8 mouse cellular contexts compared by ENCODE assay signal in the genomic region with DNA sequence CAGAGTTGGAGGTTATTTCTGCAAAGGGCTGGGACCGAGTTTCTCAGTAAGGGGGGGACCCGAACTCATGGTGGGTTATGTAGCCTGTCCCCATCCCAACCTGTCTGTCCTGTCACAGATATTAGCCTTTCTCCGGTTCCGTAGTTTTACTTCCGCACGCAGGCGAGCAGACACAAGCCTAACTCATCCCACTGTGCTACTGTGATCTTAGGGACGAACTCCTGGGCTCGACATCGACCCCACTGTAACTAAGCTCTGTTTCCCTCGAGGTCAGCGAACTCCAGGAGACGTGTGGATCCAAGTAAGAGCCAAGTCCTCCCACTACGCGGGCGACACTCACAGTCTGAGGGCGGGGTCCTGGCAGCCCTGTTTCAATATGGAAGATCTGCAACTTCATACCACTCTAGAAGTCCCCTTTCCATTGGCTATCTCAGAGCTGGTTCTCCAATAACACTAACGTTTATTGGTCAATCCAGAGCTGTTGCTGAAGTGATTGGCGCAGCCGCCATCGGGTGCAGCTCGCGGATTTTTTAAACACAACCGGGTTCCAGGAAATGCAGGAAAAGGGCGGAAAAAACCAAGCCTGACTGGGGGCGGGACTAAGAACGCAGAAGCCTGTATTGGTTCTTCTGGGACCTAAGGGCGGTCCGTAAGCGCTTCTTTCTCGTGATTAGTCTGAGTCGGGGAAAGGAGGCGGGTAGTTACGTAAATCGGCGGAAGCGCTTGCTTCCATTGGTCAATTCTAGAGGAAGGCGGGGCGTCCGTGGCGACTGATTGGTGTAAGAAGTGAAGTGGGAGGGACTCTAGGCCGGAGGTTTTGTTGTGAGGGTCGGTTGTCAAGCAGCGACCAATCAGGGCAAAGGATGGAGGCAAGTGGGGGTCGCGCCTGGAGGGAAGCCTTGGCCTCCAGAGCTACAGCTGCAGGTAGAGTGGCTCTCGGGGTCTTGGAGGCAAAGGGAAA. TPM values are rescaled to one million over a fixed set of nuclear protein-coding genes. Genes with fewer than 3 reads are reported as not detected.
DNase-seq lines count a peak whose midpoint lies in the region; ATAC-seq and TF ChIP-seq lines count a peak whose summit lies in the region.

A gene (plus strand): TSS at position 806 of the 961 bp plus-strand sequence.

- no peaks in the 10 kb centered on the region for H3K9me3 ChIP-seq in ES-E14 (ENCODE audit: control insufficient read depth, insufficient read depth, low read depth, low read length)
- H3K9me3 ChIP-seq in forebrain, embryonic 15.5 days = no peaks in the 10 kb centered on the region

- peak within 1 kb of the TSS; percentile 95 for H3K4me2 ChIP-seq in forebrain, embryonic 15.5 days (replicated peaks)

- no peak for TF ChIP-seq CTCF in lung, adult 2 months (IDR thresholded peaks at IDR 0.05; ENCODE audit: insufficient read depth, low read length)

- intact Hi-C loops in heart, postnatal 25 days (cut with DNase I) = no loop called here

- ATAC-seq in forebrain, embryonic 15.5 days (replicated peaks) = peak; percentile 98
- ATAC-seq in neutrophil, adult 5-6 weeks (ENCODE audit: extremely low read depth, insufficient number of reproducible peaks, low FRiP score, poor library complexity, severe bottlenecking) = peak; percentile 86

- in situ Hi-C loops in ES-E14 (cut with MboI; ENCODE audit: low sequenced_read_pairs in 2 of 2, unreplicated experiment in 2 of 2) = no loop called here

- peak within 1 kb of the TSS; percentile 89 for H3K9ac ChIP-seq in ES-E14 (ENCODE audit: insufficient read depth, low read depth, low read length, poor library complexity, severe bottlenecking)
- H3K9ac ChIP-seq in forebrain, embryonic 15.5 days (replicated peaks) = peak within 1 kb of the TSS; percentile 88

- under 1% methylated on average over 47 of the region's 47 CpGs for WGBS in forebrain, embryonic 15.5 days
- WGBS in lung, adult 2 months = under 1% methylated on average over 47 of the region's 47 CpGs

- H3K4me3 ChIP-seq in ES-E14 (ENCODE audit: insufficient read depth in 1 of 2, low read depth in 1 of 2, low read length in 2 of 2, poor library complexity in 1 of 2, severe bottlenecking in 1 of 2) = peak within 1 kb of the TSS; percentile 88 to 95
- H3K4me3 ChIP-seq in forebrain, embryonic 15.5 days = peak within 1 kb of the TSS; percentile 98
- peak within 1 kb of the TSS; percentile 93 for H3K4me3 ChIP-seq in lung, adult 2 months (replicated peaks; ENCODE audit: extremely low read depth, low read depth, low read length)

- TF ChIP-seq POLR2A in lung, adult 2 months (IDR thresholded peaks at IDR 0.05; ENCODE audit: borderline replicate concordance, extremely low read depth, low read depth, low read length) = peak; percentile 97; the same call in 1 of the 2 replicates

- H3K36me3 ChIP-seq in ES-E14 (ENCODE audit: control insufficient read depth, insufficient read depth, low read length, poor library complexity, severe bottlenecking) = no peaks in the 10 kb centered on the region
- peaks cover 16% of the 10 kb centered on the region for H3K36me3 ChIP-seq in forebrain, embryonic 15.5 days

- peak; percentile 100 for DNase-seq in ES-E14 (ENCODE audit: low read depth, low spot score)
- peak; percentile 100 for DNase-seq in cerebellum, adult 11-12 months
- DNase-seq in heart, postnatal 25 days (ENCODE audit: low spot score) = peak; percentile 98
- DNase-seq in layer of hippocampus, adult 18-20 months (ENCODE audit: low spot score in 2 of 2) = peak; percentile 99
- peak; percentile 95 for DNase-seq in lung, adult 2 months
- DNase-seq in thymus, adult 18-20 months = peak; percentile 98 to 100

- 0 out of 2 replicates have a peak, but pooled peaks cover 3% of the 10 kb centered on the region for H3K27me3 ChIP-seq in forebrain, embryonic 15.5 days

- H3K27ac ChIP-seq in ES-E14 (ENCODE audit: insufficient read depth, low read depth, low read length, poor library complexity, severe bottlenecking) = peak within 1 kb of the TSS; percentile 47; the same call in 1 of the 2 replicates
- peak within 1 kb of the TSS; percentile 80 for H3K27ac ChIP-seq in forebrain, embryonic 15.5 days (replicated peaks)

- H3K4me1 ChIP-seq in ES-E14 (ENCODE audit: control insufficient read depth in 2 of 2, insufficient read depth in 2 of 2, low read length in 2 of 2, poor library complexity in 1 of 2) = peaks cover 5 to 12% of the 10 kb centered on the region in 2 experiments; a peak in 1 of 4 replicates
- peaks cover 27% of the 10 kb centered on the region for H3K4me1 ChIP-seq in forebrain, embryonic 15.5 days
- H3K4me1 ChIP-seq in lung, adult 2 months (ENCODE audit: control insufficient read depth, insufficient read depth, low read length) = peaks cover 4% of the 10 kb centered on the region; the same call in 1 of the 2 replicates

TF ChIP-seq in ES-E14, 5 proteins besides CTCF, POLR2A, EP300 and RAD21:
- TF ChIP-seq ZNF384 (IDR thresholded peaks at IDR 0.05; ENCODE audit: low read depth, low read length) = 0 out of 2 replicates have a peak, but pooled peaks have one; percentile 36
- TF ChIP-seq HCFC1 (IDR thresholded peaks at IDR 0.05; ENCODE audit: borderline replicate concordance, insufficient read depth, low read length) = peak; percentile 96
- TF ChIP-seq MAFK (IDR thresholded peaks at IDR 0.05; ENCODE audit: insufficient read depth, low read depth, low read length) = 0 out of 2 replicates have a peak, but pooled peaks have one; percentile 11
- TF ChIP-seq CHD2 (IDR thresholded peaks at IDR 0.05; ENCODE audit: low read depth, low read length) = peak; percentile 99
- no peak for TF ChIP-seq ZC3H11A (IDR thresholded peaks at IDR 0.05; ENCODE audit: borderline replicate concordance, low read depth, low read length)

RNA-seq across cellular contexts. Expression of the gene that starts here (rescaled TPM):
- 23.5 and 31.2 TPM in 2 replicates for total RNA-seq in ES-E14 (2012; rRNA removed)
- polyA plus RNA-seq in forebrain, embryonic 15.5 days (2015; fragmentation: Nextera tagmentation; extraction: Ambion mirVana) = 41.8 and 42.3 TPM in 2 replicates
- total RNA-seq in heart, postnatal 25 days (2021) = 1 to 10 TPM; 5.5 to 6.8 TPM
- 10 to 100 TPM; 45.1 to 46.3 TPM for total RNA-seq in layer of hippocampus, adult 18-20 months (2021)
- 18.4 and 20.0 TPM in 2 replicates for polyA plus RNA-seq in lung, adult 2 months (2012; rRNA removed)
- 22.8 and 26.2 TPM in 2 replicates for total RNA-seq in neutrophil, adult 5-6 weeks (2017)

Comparison
In these comparisons a context has a peak if more than half of its experiments do, and no peak if none do; other contexts are left out.
1. Peak in every context shown above with its lines: DNase-seq, ATAC-seq, H3K4me3 ChIP-seq and H3K27ac ChIP-seq.